Mouse (Mus musculus) heart, postnatal 0 days (tissue): Measurements from ENCODE around the gene 4930544D05Rik.

Experiments
- CTCF ChIP-seq: IDR thresholded peaks from 2 replicates; pipeline ENCODE4 v1.5.1; 2016; ENCODE audit warnings: antibody characterized with exemption, control low read depth, low read depth
- EP300 ChIP-seq: IDR thresholded peaks from 2 replicates; pipeline ENCODE4 v1.6.1; 2016; ENCODE audit warnings: antibody characterized with exemption, low read depth

- TF ChIP-seq CTCF (peak; percentile 60), EP300 (no peak)
These were observed 9.8 kb downstream of the 4930544D05Rik start for GRCm38 (mm10) chr11:70625473-70625872.
